Mouse (Mus musculus) frontal cortex, postnatal 36 days (tissue): ENCODE measurements around the gene Ogfrl1.

Source experiments
- DNase-seq, 2 experiments: peaks; one replicate each; pipeline ENCODE4 v3.0.0; 2022; ENCODE audit warnings: low spot score in 2 of 2

Ogfrl1 gene

GRCm38 (mm10) chr1:23351756-23352155 is 45.8 kb downstream of the Ogfrl1 start:
- no peak for DNase-seq

DNA sequence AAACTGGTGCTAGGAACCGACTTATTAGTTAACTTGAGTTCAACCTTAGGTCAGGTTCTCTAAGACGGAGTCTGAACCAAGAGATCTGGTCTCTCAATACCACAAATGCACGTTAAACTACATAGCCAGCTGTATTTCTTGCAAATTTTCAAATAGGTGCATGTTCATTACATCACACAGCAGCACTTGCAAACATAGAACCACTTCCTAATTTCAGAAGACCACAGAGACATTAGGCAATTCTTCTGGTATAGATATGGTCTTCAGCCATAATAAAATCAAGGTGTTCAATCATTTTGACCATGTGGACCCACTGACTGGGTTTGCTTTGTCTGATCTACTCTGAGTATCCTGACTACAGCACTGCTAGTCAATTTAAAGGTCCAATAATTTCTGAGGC is 51.9 kb downstream of the Ogfrl1 start:
- DNase-seq, result no peak

DNA sequence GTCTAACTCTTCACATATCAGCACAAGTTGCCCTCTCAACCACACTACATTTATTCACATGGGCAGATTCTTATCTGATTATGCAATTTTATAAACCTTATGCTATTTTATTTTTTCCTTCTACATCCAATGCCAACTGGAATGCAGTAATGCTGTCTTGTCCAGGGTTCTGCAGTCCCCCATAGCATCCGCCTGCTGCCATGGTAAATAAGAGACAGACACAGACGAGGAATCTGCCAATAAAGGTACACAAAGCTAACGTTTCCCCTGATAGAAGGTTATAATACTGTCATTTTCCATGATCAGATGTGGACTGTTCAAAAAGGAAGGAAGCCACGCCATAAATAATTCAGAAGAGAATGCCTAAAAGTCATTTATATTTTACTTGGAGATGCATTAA is 54.7 kb downstream of the Ogfrl1 start:
- no peak for DNase-seq

- no peak for DNase-seq
Observed at GRCm38 (mm10) chr1:23342224-23342623, 55.3 kb downstream of the Ogfrl1 start.

DNA sequence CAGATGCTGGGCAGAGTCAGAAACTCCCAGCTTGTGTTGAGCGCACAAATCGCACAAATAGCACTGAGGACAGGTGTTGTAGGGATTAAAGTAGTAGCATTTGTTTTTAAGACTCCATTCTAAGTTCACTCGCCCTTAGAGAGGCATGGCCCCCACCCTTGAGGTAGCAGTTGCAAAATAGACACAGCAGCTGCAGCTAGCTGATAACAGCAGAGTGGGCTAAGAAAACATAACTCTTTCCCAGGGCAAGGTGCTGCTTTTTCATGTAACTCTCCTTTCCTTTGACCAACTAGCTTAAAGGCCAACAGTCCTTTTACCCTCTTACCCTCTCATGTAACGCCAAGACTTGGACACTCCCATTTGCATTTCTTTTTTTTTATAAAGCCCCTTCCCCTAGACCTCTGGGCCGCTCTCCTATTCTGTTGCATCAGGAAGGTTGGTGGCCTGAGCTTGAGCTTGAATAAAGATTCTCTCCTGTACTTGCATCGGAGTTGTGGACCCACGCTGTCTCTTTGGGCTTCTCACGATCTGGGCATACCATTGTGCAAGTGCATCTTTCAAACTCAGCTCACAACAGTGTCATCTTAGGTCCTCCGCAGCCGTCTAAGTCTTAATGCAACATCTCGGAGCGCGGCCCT is 61.7 kb downstream of the Ogfrl1 start:
- no peak for DNase-seq

DNA sequence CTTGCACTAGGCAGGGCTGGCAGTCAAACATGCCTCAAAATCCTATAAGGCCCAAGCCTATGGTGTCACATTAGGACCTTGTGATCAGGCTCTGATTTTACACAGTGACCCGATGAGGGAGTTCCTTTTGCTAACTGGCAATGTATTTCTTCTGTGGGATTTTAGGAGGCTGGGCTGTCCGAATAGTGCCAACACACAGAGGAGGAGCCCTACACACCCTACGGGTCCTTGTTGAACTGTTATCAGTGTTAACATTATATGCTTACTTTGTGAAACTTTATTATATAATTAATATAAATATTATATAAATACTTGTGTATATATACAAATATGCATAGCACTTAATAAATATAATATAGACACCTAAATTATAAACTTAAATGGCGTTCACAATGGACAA is 62.5 kb downstream of the Ogfrl1 start:
- no peak for DNase-seq

GRCm38 (mm10) chr1:23332192-23332591 is 65.4 kb downstream of the Ogfrl1 start:
- no peak for DNase-seq

DNA sequence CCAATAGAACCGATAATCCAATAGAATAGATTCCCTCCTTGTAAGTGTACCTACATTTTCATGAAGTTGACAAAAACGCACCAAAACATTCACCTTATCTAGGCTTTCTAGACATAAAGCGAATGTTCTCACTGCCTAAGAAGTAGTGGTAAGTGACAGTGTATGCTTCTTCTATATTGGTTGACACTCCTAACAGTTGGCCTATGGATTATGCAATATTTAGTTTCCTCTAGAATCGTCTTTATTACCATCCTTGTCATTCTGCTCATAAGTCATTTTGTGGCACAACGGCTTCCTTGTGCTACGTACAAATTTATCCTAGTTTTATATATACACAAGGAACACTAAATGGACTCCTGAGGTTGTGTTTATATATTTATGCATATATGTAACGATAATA is 72.4 kb downstream of the Ogfrl1 start:
- DNase-seq, result no peak

- peak in 1 of 2 experiments; percentile 17 for DNase-seq
Observed at GRCm38 (mm10) chr1:23324226-23324625, 73.3 kb downstream of the Ogfrl1 start.

GRCm38 (mm10) chr1:23323286-23323685 is 74.3 kb downstream of the Ogfrl1 start:
- no peak for DNase-seq

GRCm38 (mm10) chr1:23322208-23322607 is 75.4 kb downstream of the Ogfrl1 start:
- DNase-seq, result no peak

DNA sequence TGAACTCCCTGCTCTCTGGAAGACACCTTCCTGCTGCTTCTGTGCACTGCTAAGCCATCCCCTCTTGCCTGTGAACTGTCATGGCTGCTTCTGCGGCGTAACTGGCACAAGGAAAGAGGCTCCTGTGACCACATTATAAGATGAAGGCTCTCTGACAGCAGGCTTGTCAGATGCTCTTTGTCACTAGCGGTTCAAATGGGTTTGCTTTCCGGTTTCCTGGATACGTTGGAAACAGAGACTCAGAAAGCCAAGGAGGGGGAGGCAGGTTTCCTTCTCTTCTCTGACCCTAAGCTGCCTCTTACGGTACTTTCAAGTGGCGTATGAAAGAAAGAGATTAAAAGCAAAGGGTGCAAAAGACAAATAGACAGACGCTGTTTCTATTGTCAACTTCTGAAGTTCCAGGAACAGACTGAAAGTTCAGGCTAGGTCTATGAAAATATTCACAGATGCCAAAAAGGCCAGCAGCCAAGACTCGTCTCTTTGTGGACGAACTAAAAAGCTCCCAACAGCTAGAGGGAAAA is 76.2 kb downstream of the Ogfrl1 start:
- DNase-seq, result peak in 1 of 2 experiments; percentile 6

DNA sequence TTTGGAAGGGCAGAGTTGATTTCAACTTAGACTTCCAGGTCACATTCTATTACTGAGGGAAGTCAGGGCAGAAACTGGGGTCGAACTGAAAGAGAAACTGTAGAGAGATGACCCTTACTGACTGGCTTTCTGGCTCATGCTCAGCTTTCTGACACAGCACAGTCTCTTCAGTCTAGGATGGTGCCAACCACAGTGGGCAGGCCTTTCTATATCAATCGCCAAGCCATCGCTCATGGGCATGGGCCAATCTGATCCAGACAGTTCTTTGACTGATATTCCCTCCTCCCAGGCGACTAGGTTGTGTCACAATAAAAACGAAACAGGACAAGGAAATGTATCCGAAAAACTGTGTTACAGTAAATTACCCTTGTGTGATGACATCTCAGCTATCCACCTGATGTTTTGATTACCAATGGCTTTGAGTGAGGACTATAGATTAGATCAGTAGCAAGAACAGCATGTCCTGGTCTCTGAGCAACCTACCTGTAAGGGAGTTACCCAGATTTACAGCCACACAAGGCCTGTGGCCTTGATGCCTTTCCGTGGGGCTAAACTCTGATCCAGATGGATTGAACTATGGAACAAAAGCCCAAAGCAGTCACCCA is 76.9 kb downstream of the Ogfrl1 start:
- DNase-seq, result no peak
